Mouse (Mus musculus) forebrain, embryonic 13.5 days (tissue): ENCODE data around the gene Il31ra. TPM values are rescaled to one million over a fixed set of nuclear protein-coding genes. Genes with fewer than 3 reads are reported as not detected.

Source experiments
- ATAC-seq: fragments of 200-750 bp; cut with Nextera tagmentation; 2 replicates; pipeline ENCODE4 v1.8.0; 2017
- H3K27ac ChIP-seq: fragments of 300-500 bp; sonication (generic); 2 replicates; pipeline ENCODE4 v1.5.1; 2015; ENCODE audit warnings: inconsistent platforms, mild to moderate bottlenecking, moderate library complexity
- H3K27me3 ChIP-seq: fragments of 300-500 bp; sonication (generic); 2 replicates; pipeline ENCODE4 v1.6.1; 2015; ENCODE audit warnings: mild to moderate bottlenecking, inconsistent platforms
- H3K36me3 ChIP-seq: fragments of 300-500 bp; sonication (generic); 2 replicates; pipeline ENCODE4 v1.6.1; 2015; ENCODE audit warnings: mild to moderate bottlenecking, inconsistent platforms; ENCODE audit not compliant: poor library complexity, severe bottlenecking
- H3K4me1 ChIP-seq: fragments of 300-500 bp; sonication (generic); 2 replicates; pipeline ENCODE4 v1.6.1; 2015; ENCODE audit warnings: inconsistent platforms
- H3K4me2 ChIP-seq: fragments of 300-500 bp; sonication (generic); 2 replicates; pipeline ENCODE4 v1.6.1; 2015; ENCODE audit warnings: inconsistent platforms, mild to moderate bottlenecking, moderate library complexity
- H3K4me3 ChIP-seq: fragments of 300-500 bp; sonication (generic); 2 replicates; pipeline ENCODE4 v1.5.1; 2015; ENCODE audit warnings: mild to moderate bottlenecking, inconsistent platforms
- H3K9ac ChIP-seq: fragments of 300-500 bp; sonication (generic); 2 replicates; pipeline ENCODE4 v1.6.1; 2015; ENCODE audit warnings: mild to moderate bottlenecking, inconsistent platforms
- H3K9me3 ChIP-seq: fragments of 300-500 bp; sonication (generic); replicated peaks from 2 replicates; pipeline ENCODE4 v1.6.1; 2016; ENCODE audit warnings: inconsistent platforms
- WGBS: fragments of 180-500 bp; shearing (Covaris S2); methylation state at CpG from one replicate; pipeline ENCODE4 v1.1.7; 2015; 5-methylcytosine and 5-hydroxymethylcytosine counted together
- polyA plus RNA-seq: library from polyadenylated mRNA; unstranded; fragments of >200 nt; fragmentation: Nextera tagmentation; extraction: Ambion mirVana; gene quantifications from 2 replicates; pipeline ENCODE4 v1.2.1, GENCODE M21; 2015

The Il31ra gene
- polyA plus RNA-seq, 1 experiment from 2014 or later: 0.36 TPM

DNA sequence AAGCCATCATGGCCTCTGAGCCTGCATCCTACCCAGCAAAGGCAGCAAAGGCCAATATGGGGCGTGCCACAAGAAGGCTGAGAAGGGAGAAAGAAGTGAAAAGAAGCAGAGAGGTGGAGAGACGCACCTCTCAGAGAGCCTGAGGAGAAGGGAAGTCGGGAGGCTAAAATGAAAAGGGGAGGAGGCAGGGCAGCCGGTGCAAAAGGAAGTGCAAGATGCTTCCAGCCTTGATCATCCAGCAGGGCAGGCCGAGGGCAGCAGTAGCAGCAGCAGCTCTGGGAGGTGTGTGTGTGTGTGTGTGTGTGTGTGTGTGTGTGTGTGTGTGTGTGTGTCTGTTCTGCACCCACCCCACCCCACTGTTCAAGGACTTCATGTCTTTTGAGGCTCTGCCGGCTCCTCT lies 71.9 kb downstream of the Il31ra start:
- H3K36me3 ChIP-seq: no peaks in the 10 kb centered on the region
- peaks cover 12% of the 10 kb centered on the region for H3K9me3 ChIP-seq
- 62% methylated on average over 6 of the region's 6 CpGs for WGBS
- no peak overlapping the region for H3K4me2 ChIP-seq
- no peak overlapping the region for H3K9ac ChIP-seq
- no peaks in the 10 kb centered on the region for H3K4me1 ChIP-seq
- H3K27me3 ChIP-seq: no peaks in the 10 kb centered on the region
- ATAC-seq: no peak
- no peak overlapping the region for H3K4me3 ChIP-seq
- H3K27ac ChIP-seq: no peak overlapping the region

- no peaks in the 10 kb centered on the region for H3K27me3 ChIP-seq
- no peak overlapping the region for H3K9ac ChIP-seq
- no peak for ATAC-seq
- no peak overlapping the region for H3K27ac ChIP-seq
- WGBS: 78% methylated on average over 1 of the region's 1 CpGs
- no peaks in the 10 kb centered on the region for H3K36me3 ChIP-seq
- H3K4me1 ChIP-seq: no peaks in the 10 kb centered on the region
- H3K4me2 ChIP-seq: no peak overlapping the region
- H3K9me3 ChIP-seq: peaks cover 9% of the 10 kb centered on the region
- no peak overlapping the region for H3K4me3 ChIP-seq
Observed at GRCm38 (mm10) chr13:112514546-112514945, 79.6 kb downstream of the Il31ra start.

DNA sequence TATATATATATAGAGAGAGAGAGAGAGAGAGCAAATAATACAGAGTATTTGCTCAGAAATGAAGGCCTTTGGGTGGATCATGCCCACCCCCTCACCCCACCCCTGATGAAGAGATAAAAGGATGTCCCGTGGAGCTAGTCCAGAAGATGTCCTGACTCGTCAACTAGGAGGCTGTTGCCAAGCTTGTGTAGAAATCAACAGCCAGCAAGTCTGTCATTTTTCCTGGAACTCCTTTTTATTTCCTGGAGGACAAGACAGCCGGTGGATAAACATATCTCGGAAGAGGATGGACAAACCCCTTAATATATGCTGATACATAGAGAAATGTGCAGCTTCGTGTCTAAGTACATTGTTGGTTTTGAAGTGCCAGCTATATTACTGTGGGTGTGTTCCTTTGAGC lies 81.3 kb downstream of the Il31ra start:
- no peak for ATAC-seq
- WGBS: 91% methylated on average over 5 of the region's 5 CpGs
- Histone ChIP-seq H3K9me3 (peaks cover under 1% of the 10 kb centered on the region; the same call in 1 of the 2 replicates), H3K9ac (no peak overlapping the region), H3K4me3 (no peak overlapping the region), H3K4me2 (no peak overlapping the region), H3K27ac (no peak overlapping the region), H3K27me3 (no peaks in the 10 kb centered on the region), H3K36me3 (no peaks in the 10 kb centered on the region), H3K4me1 (no peaks in the 10 kb centered on the region)

DNA sequence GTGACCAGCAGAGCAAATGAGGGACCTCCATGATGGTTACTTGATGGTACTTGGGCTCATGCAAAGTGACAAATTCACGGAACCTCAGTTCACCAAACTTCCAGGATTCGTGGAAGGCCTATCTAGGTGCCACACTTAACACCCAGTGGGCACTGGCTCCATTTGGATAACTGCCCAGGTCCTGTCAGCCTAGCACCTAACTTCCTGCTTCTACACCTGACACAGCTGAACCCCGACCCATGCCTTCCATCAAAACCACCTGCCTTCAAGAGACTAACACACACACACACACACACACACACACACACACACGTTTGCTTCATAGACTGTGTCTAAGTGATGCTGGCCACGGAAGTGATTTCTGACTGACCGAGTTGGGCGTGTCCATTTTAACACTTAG lies 82.3 kb downstream of the Il31ra start:
- Histone ChIP-seq H3K4me1 (no peaks in the 10 kb centered on the region; the same call in 1 of the 2 replicates), H3K4me3 (no peak overlapping the region), H3K27ac (no peak overlapping the region), H3K27me3 (no peaks in the 10 kb centered on the region), H3K4me2 (no peak overlapping the region), H3K9me3 (no peaks in the 10 kb centered on the region), H3K36me3 (no peaks in the 10 kb centered on the region), H3K9ac (no peak overlapping the region)
- no peak for ATAC-seq
- 91% methylated on average over 7 of the region's 7 CpGs for WGBS

DNA sequence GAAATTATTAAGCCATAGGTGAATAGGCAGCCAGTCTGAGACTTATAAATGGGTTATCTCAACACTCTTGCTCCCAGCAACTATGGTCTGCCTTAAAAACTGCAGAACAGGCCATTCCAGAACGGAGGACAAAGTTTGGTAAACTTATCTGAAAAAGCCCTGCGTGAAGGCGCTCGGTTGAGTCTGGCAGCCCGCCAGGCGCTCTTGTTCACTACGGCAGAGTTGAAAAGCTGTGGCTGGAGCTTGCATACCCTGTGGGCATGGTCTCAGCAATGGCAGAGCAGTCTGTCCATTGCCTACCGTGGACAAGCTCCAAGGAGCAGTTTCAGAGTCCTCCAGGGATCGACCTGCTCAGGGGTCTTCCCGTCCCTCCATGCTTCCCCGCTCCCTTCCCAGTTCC lies 82.9 kb downstream of the Il31ra start:
- H3K27me3 ChIP-seq: no peaks in the 10 kb centered on the region
- no peak for ATAC-seq
- H3K4me3 ChIP-seq: no peak overlapping the region
- no peaks in the 10 kb centered on the region; the same call in 1 of the 2 replicates for H3K4me1 ChIP-seq
- H3K9me3 ChIP-seq: no peaks in the 10 kb centered on the region
- H3K9ac ChIP-seq: no peak overlapping the region
- peaks cover under 1% of the 10 kb centered on the region; the same call in 1 of the 2 replicates for H3K36me3 ChIP-seq
- 79% methylated on average over 11 of the region's 11 CpGs for WGBS
- H3K4me2 ChIP-seq: no peak overlapping the region
- H3K27ac ChIP-seq: no peak overlapping the region

DNA sequence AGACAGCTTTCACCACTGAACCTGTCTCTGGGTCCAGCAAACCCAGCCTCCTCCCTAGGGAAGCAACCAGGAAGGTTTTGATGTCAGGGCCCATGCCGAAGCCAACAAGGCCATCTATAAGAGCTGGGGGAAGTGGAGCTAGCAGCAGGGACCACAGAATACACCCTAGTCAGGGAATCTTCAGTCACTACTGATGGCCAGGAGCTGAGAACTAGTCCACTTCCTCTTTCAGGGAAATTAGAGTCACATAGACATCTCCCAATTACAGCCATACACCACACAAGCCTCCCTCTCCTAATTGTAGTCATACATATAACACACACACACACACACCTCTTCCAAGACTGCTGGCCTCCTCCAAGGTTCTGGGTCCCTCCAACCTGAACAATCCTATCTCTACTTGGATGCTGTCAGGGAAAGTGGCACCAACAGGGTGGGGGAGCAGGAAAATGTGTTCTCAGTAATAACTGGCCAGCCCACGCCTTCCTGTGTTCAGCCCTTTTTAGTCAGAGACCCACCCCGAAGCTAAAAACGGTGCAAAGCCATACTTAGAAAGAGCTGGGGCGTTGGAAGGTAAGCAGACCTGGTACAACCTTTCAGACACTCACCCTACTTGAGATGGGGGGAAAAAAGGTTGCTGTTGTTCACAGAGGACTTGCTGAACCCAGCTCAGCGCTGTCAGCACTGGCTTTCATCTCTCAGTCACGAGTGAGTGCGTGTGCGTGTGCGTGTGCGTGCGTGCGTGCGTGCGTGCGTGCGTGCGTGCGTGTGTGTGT lies 83.5 kb downstream of the Il31ra start:
- H3K4me1 ChIP-seq: no peaks in the 10 kb centered on the region; the same call in 1 of the 2 replicates
- ATAC-seq: no peak
- H3K9ac ChIP-seq: no peak overlapping the region
- WGBS: 94% methylated on average over 19 of the region's 19 CpGs
- no peak overlapping the region for H3K4me3 ChIP-seq
- no peaks in the 10 kb centered on the region for H3K9me3 ChIP-seq
- no peaks in the 10 kb centered on the region for H3K27me3 ChIP-seq
- no peak overlapping the region for H3K4me2 ChIP-seq
- H3K27ac ChIP-seq: no peak overlapping the region
- peaks cover 7% of the 10 kb centered on the region for H3K36me3 ChIP-seq

- no peak overlapping the region for H3K4me3 ChIP-seq
- H3K9ac ChIP-seq: no peak overlapping the region
- peak; percentile 83 for ATAC-seq
- H3K36me3 ChIP-seq: peaks cover 19% of the 10 kb centered on the region
- WGBS: 24% methylated on average over 4 of the region's 4 CpGs
- no peaks in the 10 kb centered on the region for H3K9me3 ChIP-seq
- H3K4me2 ChIP-seq: no peak overlapping the region
- no peak overlapping the region for H3K27ac ChIP-seq
- H3K4me1 ChIP-seq: no peaks in the 10 kb centered on the region; the same call in 1 of the 2 replicates
- no peaks in the 10 kb centered on the region for H3K27me3 ChIP-seq
Observed at GRCm38 (mm10) chr13:112509465-112509864, 84.7 kb downstream of the Il31ra start.

DNA sequence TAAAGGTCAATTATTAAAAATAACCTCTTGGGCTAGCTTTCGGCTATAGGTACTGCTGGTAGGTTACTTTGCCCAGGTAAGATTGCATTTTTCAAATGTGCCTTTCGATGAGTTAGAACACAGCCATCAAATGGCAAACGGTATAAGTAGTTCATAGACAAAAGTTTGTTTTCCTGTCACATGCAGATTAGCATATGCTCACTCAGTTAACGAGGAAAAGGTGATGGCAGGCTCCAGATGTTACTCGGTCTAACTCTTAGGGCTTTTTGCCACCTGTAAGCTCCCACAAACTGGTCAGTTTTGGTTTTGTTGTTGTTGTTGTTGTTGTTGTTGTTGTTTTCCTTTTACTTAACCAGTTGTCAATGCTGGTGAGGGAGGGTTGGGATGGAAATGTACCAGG lies 85.7 kb downstream of the Il31ra start:
- no peak overlapping the region for H3K27ac ChIP-seq
- no peaks in the 10 kb centered on the region; the same call in 1 of the 2 replicates for H3K4me1 ChIP-seq
- peaks cover 28% of the 10 kb centered on the region for H3K36me3 ChIP-seq
- H3K4me2 ChIP-seq: no peak overlapping the region
- 59% methylated on average over 5 of the region's 5 CpGs for WGBS
- H3K27me3 ChIP-seq: no peaks in the 10 kb centered on the region
- ATAC-seq: peak; percentile 52; the same call in 1 of the 2 replicates
- H3K9ac ChIP-seq: no peak overlapping the region
- no peaks in the 10 kb centered on the region for H3K9me3 ChIP-seq
- H3K4me3 ChIP-seq: no peak overlapping the region

GRCm38 (mm10) chr13:112507691-112508090 lies 86.5 kb downstream of the Il31ra start:
- 0 out of 2 replicates have a peak, but pooled peaks have one; percentile 22 for ATAC-seq
- H3K9me3 ChIP-seq: no peaks in the 10 kb centered on the region
- no peak overlapping the region for H3K4me3 ChIP-seq
- WGBS: 81% methylated on average over 13 of the region's 13 CpGs
- no peak overlapping the region for H3K4me2 ChIP-seq
- H3K27ac ChIP-seq: no peak overlapping the region
- no peaks in the 10 kb centered on the region for H3K27me3 ChIP-seq
- no peak overlapping the region for H3K9ac ChIP-seq
- peaks cover 32% of the 10 kb centered on the region for H3K36me3 ChIP-seq
- H3K4me1 ChIP-seq: no peaks in the 10 kb centered on the region; the same call in 1 of the 2 replicates

DNA sequence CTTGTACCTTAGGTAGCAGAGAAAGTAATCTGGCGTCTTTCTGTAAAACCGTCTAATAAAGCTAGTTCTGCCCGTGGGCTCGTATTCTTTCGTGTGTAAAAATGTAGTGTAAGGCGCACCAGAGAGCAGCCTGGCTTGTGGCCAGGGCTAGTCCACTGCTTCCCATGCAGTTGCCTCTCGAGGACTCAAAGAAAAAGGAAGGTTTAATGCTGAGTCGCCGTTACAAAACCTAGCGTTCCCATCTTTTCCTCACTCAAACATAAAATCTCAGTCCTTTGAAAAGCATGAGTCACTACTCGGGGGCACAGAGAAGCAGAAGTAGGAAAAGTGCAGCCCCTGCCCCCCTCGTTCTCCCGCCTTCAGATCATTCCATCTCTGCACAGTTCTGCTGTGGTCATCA lies 87.4 kb downstream of the Il31ra start:
- no peaks in the 10 kb centered on the region; the same call in 1 of the 2 replicates for H3K4me1 ChIP-seq
- no peak overlapping the region for H3K9ac ChIP-seq
- no peak overlapping the region for H3K4me2 ChIP-seq
- H3K9me3 ChIP-seq: no peaks in the 10 kb centered on the region
- H3K27ac ChIP-seq: no peak overlapping the region
- ATAC-seq: no peak
- H3K4me3 ChIP-seq: no peak overlapping the region
- H3K36me3 ChIP-seq: peaks cover 37% of the 10 kb centered on the region
- no peaks in the 10 kb centered on the region for H3K27me3 ChIP-seq
- 75% methylated on average over 13 of the region's 13 CpGs for WGBS

GRCm38 (mm10) chr13:112505436-112505835 lies 88.7 kb downstream of the Il31ra start:
- Histone ChIP-seq H3K36me3 (peaks cover 49% of the 10 kb centered on the region), H3K4me3 (no peak overlapping the region), H3K27me3 (no peaks in the 10 kb centered on the region), H3K9me3 (no peaks in the 10 kb centered on the region), H3K27ac (no peak overlapping the region), H3K4me1 (no peaks in the 10 kb centered on the region; the same call in 1 of the 2 replicates), H3K9ac (no peak overlapping the region), H3K4me2 (no peak overlapping the region)
- WGBS: 93% methylated on average over 6 of the region's 6 CpGs
- ATAC-seq: no peak

DNA sequence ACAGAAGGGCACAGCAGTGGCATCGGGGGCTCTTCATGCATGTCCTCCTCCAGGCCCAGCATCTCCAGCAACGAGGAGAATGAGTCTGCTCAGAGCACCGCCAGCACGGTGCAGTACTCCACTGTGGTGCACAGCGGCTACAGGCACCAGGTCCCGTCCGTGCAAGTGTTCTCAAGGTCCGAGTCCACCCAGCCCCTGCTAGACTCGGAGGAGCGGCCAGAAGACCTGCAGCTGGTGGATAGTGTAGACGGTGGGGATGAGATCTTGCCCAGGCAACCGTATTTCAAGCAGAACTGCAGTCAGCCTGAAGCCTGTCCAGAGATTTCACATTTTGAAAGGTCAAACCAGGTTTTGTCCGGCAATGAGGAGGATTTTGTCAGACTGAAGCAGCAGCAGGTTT lies 90.3 kb downstream of the Il31ra start:
- WGBS: 95% methylated on average over 13 of the region's 13 CpGs
- ATAC-seq: no peak
- peaks cover 61% of the 10 kb centered on the region for H3K36me3 ChIP-seq

More for the DNA sequence above, 90.3 kb downstream of the Il31ra start:
- Histone ChIP-seq H3K27ac (no peak overlapping the region), H3K4me3 (no peak overlapping the region), H3K9ac (no peak overlapping the region), H3K4me2 (no peak overlapping the region), H3K27me3 (no peaks in the 10 kb centered on the region), H3K9me3 (no peaks in the 10 kb centered on the region), H3K4me1 (no peaks in the 10 kb centered on the region; the same call in 1 of the 2 replicates)
